Mouse (Mus musculus) cerebellum, adult 9-10 months (tissue): ENCODE measurements around the gene Papln.

Experiments
- DNase-seq: peaks from one replicate; pipeline ENCODE4 v3.0.0; 2022

Gene Papln

GRCm38 (mm10) chr12:83841409-83842190 lies 78.2 kb downstream of the Papln start:
- DNase-seq, result no peak
